In genomic region chr14:46387821-46388481, GRCm38 (mm10) we compare ENCODE assay signal across 10 mouse cellular contexts. TPM values are rescaled to one million over a fixed set of nuclear protein-coding genes. Genes with fewer than 3 reads are reported as not detected.
DNase-seq lines count a peak whose midpoint lies in the region; ATAC-seq lines count a peak whose summit lies in the region.
"Had no signal": no experiment of that assay in that cellular context is flagged by ENCODE, and none has a peak within 500 bp of the region (broad histone marks: within the 10 kb centered on the region; RNA-seq: fewer than 3 reads in every experiment).

No protein-coding gene starts in this region.

- peak overlapping the region; percentile 82 for H3K4me2 ChIP-seq in limb, embryonic 12.5 days
- peak overlapping the region; percentile 85 for H3K4me2 ChIP-seq in midbrain, embryonic 13.5 days (replicated peaks)

- peak overlapping the region; percentile 76 for H3K27ac ChIP-seq in forebrain, embryonic 10.5 days
- peak overlapping the region; percentile 91 for H3K27ac ChIP-seq in limb, embryonic 12.5 days
- no peak overlapping the region for H3K27ac ChIP-seq in midbrain, embryonic 13.5 days

- peaks cover 60% of the 10 kb centered on the region for H3K4me1 ChIP-seq in forebrain, embryonic 10.5 days
- H3K4me1 ChIP-seq in limb, embryonic 12.5 days (replicated peaks): peaks cover 51% of the 10 kb centered on the region
- peaks cover 50% of the 10 kb centered on the region for H3K4me1 ChIP-seq in midbrain, embryonic 13.5 days (replicated peaks)

- intact Hi-C loops in left cerebral cortex, postnatal 4 days (cut with DNase I): no loop called here
- intact Hi-C loops in left cerebral cortex, postnatal 36 days (cut with DNase I): loop anchor here (10.0 kb wide), 1 partner anchor 223 kb away; no protein-coding TSS in a partner anchor

- WGBS in forebrain, embryonic 10.5 days: under 1% methylated on average over 40 of the region's 41 CpGs
- WGBS in limb, embryonic 12.5 days: under 1% methylated on average over 41 of the region's 41 CpGs
- WGBS in midbrain, embryonic 13.5 days: under 1% methylated on average over 40 of the region's 41 CpGs

- no peaks in the 10 kb centered on the region for H3K9me3 ChIP-seq in forebrain, embryonic 10.5 days
- no peaks in the 10 kb centered on the region for H3K9me3 ChIP-seq in limb, embryonic 12.5 days
- H3K9me3 ChIP-seq in midbrain, embryonic 13.5 days: no peaks in the 10 kb centered on the region

- H3K27me3 ChIP-seq in forebrain, embryonic 10.5 days (ENCODE audit: poor library complexity, severe bottlenecking): peaks cover 99% of the 10 kb centered on the region
- H3K27me3 ChIP-seq in limb, embryonic 12.5 days: peaks cover 45% of the 10 kb centered on the region
- H3K27me3 ChIP-seq in midbrain, embryonic 13.5 days: peaks cover 95% of the 10 kb centered on the region

- peaks cover 10% of the 10 kb centered on the region; the same call in 1 of the 2 replicates for H3K36me3 ChIP-seq in forebrain, embryonic 10.5 days (replicated peaks)
- peaks cover 11% of the 10 kb centered on the region for H3K36me3 ChIP-seq in limb, embryonic 12.5 days
- H3K36me3 ChIP-seq in midbrain, embryonic 13.5 days: no peaks in the 10 kb centered on the region
- H3K36me3 ChIP-seq: G1E had no signal

- peak overlapping the region; percentile 67 for H3K9ac ChIP-seq in limb, embryonic 12.5 days (replicated peaks)
- peak overlapping the region; percentile 55 for H3K9ac ChIP-seq in midbrain, embryonic 13.5 days (replicated peaks)

- H3K4me3 ChIP-seq in forebrain, embryonic 10.5 days: peak overlapping the region; percentile 56
- peak overlapping the region; percentile 57 for H3K4me3 ChIP-seq in limb, embryonic 12.5 days (replicated peaks)
- H3K4me3 ChIP-seq in midbrain, embryonic 13.5 days (replicated peaks): peak overlapping the region; percentile 53

- no peak for ATAC-seq in limb, embryonic 12.5 days (ENCODE audit: insufficient number of reproducible peaks, insufficient read depth, low FRiP score, low TSS enrichment, low read depth)
- peak; percentile 39 for ATAC-seq in midbrain, embryonic 13.5 days

- peak; percentile 39 for DNase-seq in left cerebral cortex, postnatal 4 days
- DNase-seq in left cerebral cortex, postnatal 36 days (ENCODE audit: low spot score in 2 of 2): no peak
- peak; percentile 72 for DNase-seq in forebrain, embryonic 10.5 days (ENCODE audit: extremely low spot score, low spot score)
- peak; percentile 72 for DNase-seq in heart, postnatal 4 days
- no peak for DNase-seq in T-cell, adult 2 months (ENCODE audit: low spot score)
- DNase-seq in spleen, adult 18-20 months: no peak

RNA-seq across cellular contexts. Expression of gene Bmp4, which starts 2.5 kb away (rescaled TPM):
- 1 to 10 TPM; 6.1 to 7.1 TPM for total RNA-seq in left cerebral cortex, postnatal 4 days (2021)
- total RNA-seq in left cerebral cortex, postnatal 36 days (2021): 1 to 10 TPM; 5.5 to 8.1 TPM
- polyA plus RNA-seq in forebrain, embryonic 10.5 days (2016; fragmentation: Nextera tagmentation; extraction: Ambion mirVana): 22.7 and 25.5 TPM in 2 replicates
- 10 to 100 TPM; 10.2 to 16.2 TPM for total RNA-seq in heart, postnatal 4 days (2021)
- 35.4 and 46.7 TPM in 2 replicates for polyA plus RNA-seq in limb, embryonic 12.5 days (2016; fragmentation: Nextera tagmentation; extraction: Ambion mirVana)
- polyA plus RNA-seq in midbrain, embryonic 13.5 days (2015; fragmentation: Nextera tagmentation; extraction: Ambion mirVana): 2.6 and 5.7 TPM in 2 replicates
- polyA plus RNA-seq: G1E had no signal

RNA-seq across cellular contexts. Expression of gene Gm15217, which starts 8.7 kb away (rescaled TPM):
- total RNA-seq in left cerebral cortex, postnatal 4 days (2021): not detected
- total RNA-seq in left cerebral cortex, postnatal 36 days (2021): not detected
- 0.20 TPM in 1 of 2 replicates, not detected in the other for polyA plus RNA-seq in forebrain, embryonic 10.5 days (2016; fragmentation: Nextera tagmentation; extraction: Ambion mirVana)
- total RNA-seq in heart, postnatal 4 days (2021): not detected
- not detected in 2 replicates for polyA plus RNA-seq in limb, embryonic 12.5 days (2016; fragmentation: Nextera tagmentation; extraction: Ambion mirVana)
- not detected in 2 replicates for polyA plus RNA-seq in midbrain, embryonic 13.5 days (2015; fragmentation: Nextera tagmentation; extraction: Ambion mirVana)
- total RNA-seq: G1E; left cerebral cortex, postnatal 10 days had no signal
- polyA plus RNA-seq: G1E had no signal

Comparison
In these comparisons a context has a peak if more than half of its experiments do, and no peak if none do; other contexts are left out.
1. DNase-seq: peak in left cerebral cortex, postnatal 4 days (single experiment), forebrain, embryonic 10.5 days (single experiment) and heart, postnatal 4 days (single experiment); none in left cerebral cortex, postnatal 36 days (0 of 2), T-cell, adult 2 months (single experiment) and spleen, adult 18-20 months (0 of 2).
2. Peak in every context shown above with its lines, with median percentiles within 50 percentile points of each other: H3K4me3 ChIP-seq.